Mouse (Mus musculus): ENCODE results near the gene Lasp1.

Gene Lasp1

GRCm38 (mm10) chr11:97874396-97874795, 75.6 kb downstream of the Lasp1 start:
- no peak for DNase-seq (ENCODE audit: low spot score)

- no peak for DNase-seq (ENCODE audit: low spot score)
Observed at GRCm38 (mm10) chr11:97877341-97877740, 78.5 kb downstream of the Lasp1 start.

GRCm38 (mm10) chr11:97880362-97880761, 81.6 kb downstream of the Lasp1 start:
- DNase-seq (ENCODE audit: low spot score) = no peak

GRCm38 (mm10) chr11:97883542-97883917, 84.7 kb downstream of the Lasp1 start:
- peak; percentile 82 for DNase-seq (ENCODE audit: low spot score)

- DNase-seq (ENCODE audit: low spot score) = peak; percentile 98
Observed at GRCm38 (mm10) chr11:97883918-97884600, 85.3 kb downstream of the Lasp1 start, which contains the start of gene Fbxo47. TSS of gene Fbxo47 (minus strand) at chr11:97884154.

GRCm38 (mm10) chr11:97884601-97885185, 85.9 kb downstream of the Lasp1 start:
- no peak for DNase-seq (ENCODE audit: low spot score)

GRCm38 (mm10) chr11:97885296-97885915, 86.6 kb downstream of the Lasp1 start:
- no peak for DNase-seq (ENCODE audit: low spot score)

All from MN1 (cell line).